Mouse (Mus musculus): ENCODE measurements around the gene Eif2ak1. TPM values are rescaled to one million over a fixed set of nuclear protein-coding genes. Genes with fewer than 3 reads are reported as not detected.

Eif2ak1 gene
- total RNA-seq, 2 experiments from 2014 or later = 21.9 to 24.8 TPM

DNA sequence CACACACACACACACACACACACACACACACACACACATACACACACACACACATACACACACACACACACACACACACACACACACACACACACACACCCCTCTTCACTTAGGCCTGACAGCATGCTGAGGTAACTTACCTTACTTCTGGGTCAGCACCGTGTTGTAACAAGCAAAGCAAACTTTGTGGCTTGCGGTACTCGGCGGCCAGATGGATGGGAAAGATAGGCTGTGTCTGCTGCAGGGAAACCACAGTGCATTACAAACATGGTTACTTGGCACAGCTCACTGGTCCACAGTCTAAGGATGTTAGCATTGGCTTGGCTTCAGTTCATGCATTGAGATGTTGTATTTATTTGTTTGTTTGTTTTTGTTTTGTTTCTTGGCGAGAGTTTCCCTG, 75.8 kb downstream of the Eif2ak1 start:
- intact Hi-C loops (cut with DNase I) = loop anchor here (2.0 kb wide), 1 partner anchor 23 kb away; no protein-coding TSS in a partner anchor
- no peak for DNase-seq

DNA sequence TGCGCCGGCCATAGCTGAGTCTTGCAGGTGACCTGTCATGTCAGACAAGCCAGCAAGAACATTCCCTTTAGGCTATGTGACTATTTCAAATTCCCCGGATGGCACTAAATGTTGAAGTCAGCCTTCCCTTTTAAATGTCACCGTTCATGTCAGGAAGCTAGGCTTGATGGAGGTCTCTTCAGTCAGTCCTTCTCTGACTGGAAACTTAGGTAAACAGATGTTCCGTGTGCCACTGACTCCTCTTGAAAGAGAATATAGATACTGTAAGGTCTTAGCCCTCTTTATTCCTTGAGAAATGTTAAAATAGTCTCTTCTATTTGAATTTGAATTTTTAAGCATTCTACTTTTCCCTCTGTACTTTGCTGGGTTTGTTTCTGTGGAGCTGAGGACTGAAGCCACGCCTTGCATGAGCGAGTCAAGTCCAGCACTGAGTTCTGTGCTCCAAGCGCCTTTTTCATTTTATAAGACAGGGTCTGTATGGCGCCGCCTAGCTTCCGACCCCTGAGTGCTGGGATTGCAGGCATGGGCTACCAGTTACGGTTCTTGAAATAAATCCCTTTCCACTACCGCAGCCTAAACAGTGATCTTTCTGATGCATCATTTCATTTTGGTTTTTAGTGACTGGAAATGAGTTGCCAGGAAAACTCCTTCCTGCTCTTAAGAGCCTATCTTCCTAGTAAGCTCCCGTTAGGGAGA, 80.2 kb downstream of the Eif2ak1 start, which contains the start of gene Ankrd61:
TSS of gene Ankrd61 (minus strand) at position 51 of the 696 bp plus-strand sequence.
- intact Hi-C loops (cut with DNase I) = no loop called here

DNA sequence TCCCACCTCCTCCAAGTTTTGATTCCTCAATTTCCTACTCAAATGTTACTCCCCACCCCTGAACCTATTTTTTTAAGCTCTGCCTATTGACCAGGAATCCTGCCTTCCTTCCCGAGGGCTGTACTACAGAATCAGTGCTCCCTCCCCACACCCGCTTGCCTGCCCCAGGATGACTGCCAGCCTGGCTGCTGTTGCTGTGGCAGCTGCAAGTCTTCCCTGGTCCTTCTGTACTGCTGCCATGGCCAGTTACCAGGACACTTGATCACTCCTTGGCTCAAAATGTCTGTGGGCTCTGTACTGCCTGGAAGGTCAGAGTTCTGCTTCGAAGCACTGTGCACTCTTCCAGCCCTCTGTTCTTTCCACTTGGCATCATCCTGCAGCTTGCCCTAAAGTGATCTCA, 84.5 kb downstream of the Eif2ak1 start:
- peak; percentile 59 to 84 for DNase-seq
- intact Hi-C loops (cut with DNase I) = no loop called here

More for the DNA sequence above, 80.2 kb downstream of the Eif2ak1 start, which contains the start of gene Ankrd61:
- no peak for DNase-seq

DNA sequence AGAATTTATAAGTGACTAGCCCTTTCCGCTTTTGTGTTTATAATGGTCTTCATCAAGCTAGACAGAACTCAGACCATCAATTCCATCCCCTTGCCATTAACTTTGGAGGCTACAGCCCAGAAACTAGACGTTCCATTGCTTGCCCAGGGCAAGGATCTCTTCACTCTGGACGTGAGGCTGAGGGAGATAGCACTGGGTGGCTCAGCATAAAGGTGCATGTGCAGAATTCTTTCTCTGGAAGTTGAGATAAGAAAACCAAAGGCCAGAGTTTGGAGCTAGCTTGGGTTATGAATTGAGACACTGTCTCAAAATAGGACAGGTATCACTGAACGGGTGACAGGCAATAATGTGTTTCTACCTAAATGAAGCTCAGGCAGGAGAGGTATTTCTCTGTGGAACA, 86.2 kb downstream of the Eif2ak1 start:
- DNase-seq = no peak
- intact Hi-C loops (cut with DNase I) = no loop called here

DNA sequence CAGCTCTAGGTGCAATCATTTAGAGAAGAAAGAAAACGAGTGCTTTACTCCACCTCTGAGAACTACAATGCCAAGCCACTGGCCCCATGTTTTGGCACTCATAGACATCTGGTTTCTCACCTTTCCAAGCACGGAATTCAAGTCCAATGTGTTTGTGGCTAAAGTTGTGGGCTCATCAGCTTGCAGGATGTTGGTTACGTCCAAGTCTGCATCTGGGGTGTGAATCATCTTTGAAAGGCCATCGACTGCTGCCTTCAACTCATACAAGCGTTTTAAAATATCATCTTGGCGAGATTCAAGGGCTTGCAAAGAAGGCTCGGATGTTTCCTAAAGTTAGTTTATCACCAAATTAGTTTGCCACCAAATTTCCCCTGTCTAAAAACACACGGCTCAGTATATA, 88.8 kb downstream of the Eif2ak1 start:
- DNase-seq = no peak
- intact Hi-C loops (cut with DNase I) = no loop called here

DNA sequence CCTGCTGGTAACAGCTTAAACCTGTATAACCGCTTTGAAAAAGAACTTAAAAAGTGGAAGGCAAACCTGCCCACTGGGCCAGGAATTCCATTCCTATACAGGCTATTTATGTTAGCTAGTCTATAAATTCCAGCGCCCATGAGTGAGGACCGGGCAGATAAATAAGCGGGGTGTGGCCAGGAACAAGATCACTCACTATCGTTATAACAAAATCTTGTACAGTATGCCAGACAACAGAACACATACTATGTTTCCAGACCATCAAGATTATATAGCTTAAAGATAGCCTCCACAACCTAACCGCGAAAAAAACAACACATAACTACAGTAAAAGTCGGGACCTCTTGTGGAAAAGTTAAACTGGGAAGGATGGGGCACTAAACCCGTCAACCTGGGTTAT, 91.3 kb downstream of the Eif2ak1 start:
- DNase-seq = no peak
- intact Hi-C loops (cut with DNase I) = no loop called here

DNA sequence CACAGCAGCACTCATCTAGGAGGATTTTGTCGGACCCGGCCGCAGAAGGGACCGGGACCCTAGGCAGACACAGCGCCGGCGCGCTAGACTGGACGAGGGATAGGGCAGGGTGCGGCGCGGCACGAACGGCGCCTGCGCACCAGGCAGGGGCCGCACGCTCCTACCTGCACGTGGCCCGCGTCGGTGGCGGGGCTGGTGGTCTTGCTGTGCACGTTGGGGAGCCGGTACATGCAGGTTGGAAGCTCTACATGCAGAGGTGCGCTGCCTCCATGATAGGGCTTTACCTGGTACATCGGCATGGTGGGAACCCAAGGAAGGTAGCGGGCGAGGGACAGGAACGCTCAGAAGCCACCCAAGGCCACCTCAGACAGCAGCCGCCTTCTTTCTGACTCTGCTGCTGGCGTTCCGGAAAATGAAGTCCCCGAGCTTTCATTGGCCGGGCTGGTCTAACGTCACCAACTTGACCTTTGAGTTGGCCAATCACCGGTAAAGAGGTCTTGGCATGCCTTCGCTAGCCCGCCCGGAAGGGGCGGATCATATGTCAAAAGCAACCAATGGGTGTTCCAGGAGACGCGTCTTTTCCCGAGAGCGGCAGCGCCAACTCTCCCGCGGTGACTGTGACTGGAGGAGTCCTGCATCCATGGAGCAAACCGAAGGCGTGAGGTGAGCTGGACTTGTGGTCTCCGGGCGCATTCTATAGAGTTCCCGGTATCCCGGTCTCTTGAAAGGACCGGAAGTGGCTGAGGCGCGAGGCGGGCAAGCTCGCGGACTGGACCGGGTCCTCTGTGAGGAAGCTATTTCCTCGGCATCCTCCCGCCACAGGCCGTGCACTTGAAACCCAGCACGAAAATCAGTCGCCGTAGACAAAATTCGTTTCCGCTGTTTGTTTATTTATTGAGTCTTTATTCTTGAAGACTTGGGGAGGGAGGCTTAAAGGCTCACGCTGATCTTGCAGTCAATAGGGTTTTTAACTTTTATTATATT, 92.1 kb downstream of the Eif2ak1 start, which contains the start of the genes Aimp2 and Pms2:
TSS of gene Aimp2 (minus strand) at position 431 of the 984 bp plus-strand sequence.
TSS of gene Pms2 (plus strand) at position 548 of the 984 bp plus-strand sequence.
- intact Hi-C loops (cut with DNase I) = no loop called here
- peak; percentile 91 to 94 for DNase-seq

DNA sequence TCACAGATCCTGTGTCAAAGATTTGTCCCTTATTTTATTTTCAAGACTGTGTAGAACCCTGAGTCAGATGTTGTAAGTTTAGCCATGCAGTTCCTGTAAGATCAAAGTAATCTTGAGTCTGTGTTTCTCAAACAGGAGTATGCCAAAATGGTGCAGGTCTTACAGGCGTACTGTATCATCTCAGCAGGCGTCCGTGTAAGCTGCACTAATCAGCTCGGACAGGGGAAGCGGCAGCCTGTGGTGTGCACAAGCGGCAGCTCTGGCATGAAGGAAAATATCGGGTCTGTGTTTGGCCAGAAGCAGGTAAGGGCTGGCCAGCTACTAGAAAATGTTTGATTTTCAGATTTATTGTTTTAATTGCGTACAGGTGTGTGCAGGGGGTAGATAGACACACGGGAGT, 98.6 kb downstream of the Eif2ak1 start:
- intact Hi-C loops (cut with DNase I) = loop anchor here (2.0 kb wide), 2 partner anchors 23 to 183 kb away; partner anchors contain the start of gene Usp42
- no peak for DNase-seq

DNA sequence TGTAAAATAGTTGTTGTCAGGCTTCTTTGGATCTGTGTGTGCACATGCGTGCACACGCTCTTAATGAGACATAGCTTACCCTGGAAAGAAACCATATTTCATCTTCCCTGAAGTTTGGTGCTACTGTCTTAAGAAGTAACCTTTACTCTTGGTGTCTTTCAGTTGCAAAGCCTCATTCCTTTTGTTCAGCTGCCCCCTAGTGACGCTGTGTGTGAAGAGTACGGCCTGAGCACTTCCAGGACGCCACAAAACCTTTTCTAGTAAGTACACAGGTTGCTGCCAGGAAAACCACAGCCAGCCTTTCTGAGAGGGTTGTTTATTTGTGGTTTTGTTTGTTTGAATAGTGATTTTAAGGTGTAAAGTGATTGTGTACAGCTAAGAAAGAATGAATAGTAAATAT, 99.8 kb downstream of the Eif2ak1 start:
- peak in 1 of 2 experiments; percentile 47 for DNase-seq
- intact Hi-C loops (cut with DNase I) = loop anchor here (2.0 kb wide), 2 partner anchors 25 to 185 kb away; partner anchors contain the start of gene Usp42

DNA sequence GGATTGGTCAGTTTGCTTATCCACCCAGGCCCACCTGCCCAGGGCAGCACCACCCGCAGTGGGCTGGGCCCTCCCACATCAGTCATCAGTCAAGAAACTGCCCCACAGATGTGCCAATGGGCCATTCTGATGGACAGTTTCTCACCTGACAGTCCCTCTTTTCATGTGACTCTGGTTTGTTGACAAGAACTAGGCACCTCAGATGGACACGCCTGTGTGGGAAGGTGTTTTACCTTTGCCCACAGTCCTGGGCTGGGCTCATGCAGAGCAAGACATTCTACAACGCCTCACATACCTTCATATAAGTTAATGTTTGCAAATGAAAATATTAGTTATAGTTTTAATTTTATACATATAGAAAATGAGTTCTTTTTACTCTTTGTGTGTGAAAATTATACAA, 100.5 kb downstream of the Eif2ak1 start:
- intact Hi-C loops (cut with DNase I) = no loop called here
- DNase-seq = no peak

DNA sequence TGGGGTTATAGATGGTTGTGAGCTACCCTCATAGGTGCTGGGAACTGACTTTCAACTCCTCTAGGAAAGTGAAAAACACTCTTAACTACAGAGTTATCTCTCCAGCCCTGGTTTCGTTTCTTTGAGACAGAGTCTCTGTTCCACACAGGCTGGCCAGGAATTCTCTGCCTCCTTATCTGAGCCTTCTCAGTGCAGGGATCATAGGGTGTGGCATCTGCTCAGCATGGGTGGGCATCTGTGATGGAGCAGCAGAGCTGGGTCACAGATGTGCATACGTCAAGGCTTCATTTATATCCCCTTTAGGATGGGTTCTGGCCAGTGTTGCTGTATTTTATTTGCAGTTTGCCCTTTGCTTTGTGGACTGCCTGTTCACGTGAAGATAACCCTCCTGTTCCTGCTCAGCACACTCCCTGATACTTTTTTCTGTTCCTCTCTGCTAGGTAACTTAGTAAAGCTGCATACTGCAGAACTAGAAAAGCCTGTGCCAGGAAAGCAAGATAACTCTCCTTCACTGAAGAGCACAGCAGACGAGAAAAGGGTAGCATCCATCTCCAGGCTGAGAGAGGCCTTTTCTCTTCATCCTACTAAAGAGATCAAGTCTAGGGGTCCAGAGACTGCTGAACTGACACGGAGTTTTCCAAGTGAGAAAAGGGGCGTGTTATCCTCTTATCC, 107.3 kb downstream of the Eif2ak1 start:
- no peak for DNase-seq
- intact Hi-C loops (cut with DNase I) = no loop called here

DNA sequence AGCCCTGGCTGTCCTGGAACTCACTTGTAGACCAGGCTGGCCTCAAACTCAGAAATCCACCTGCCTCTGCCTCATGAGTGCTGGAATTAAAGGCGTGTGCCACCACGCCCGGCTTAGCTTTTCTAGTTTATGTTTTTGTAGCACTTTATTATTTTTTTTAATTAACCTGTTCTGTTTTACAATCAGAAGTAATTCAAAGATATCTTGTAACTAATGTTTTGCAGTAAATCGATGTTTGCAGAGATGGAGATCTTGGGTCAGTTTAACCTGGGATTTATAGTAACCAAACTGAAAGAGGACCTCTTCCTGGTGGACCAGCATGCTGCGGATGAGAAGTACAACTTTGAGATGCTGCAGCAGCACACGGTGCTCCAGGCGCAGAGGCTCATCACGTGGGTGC, 110.3 kb downstream of the Eif2ak1 start, which contains the start of gene Gm42421:
TSS of gene Gm42421 (plus strand) at position 301 of the 400 bp plus-strand sequence.
- DNase-seq = no peak
- intact Hi-C loops (cut with DNase I) = no loop called here

DNA sequence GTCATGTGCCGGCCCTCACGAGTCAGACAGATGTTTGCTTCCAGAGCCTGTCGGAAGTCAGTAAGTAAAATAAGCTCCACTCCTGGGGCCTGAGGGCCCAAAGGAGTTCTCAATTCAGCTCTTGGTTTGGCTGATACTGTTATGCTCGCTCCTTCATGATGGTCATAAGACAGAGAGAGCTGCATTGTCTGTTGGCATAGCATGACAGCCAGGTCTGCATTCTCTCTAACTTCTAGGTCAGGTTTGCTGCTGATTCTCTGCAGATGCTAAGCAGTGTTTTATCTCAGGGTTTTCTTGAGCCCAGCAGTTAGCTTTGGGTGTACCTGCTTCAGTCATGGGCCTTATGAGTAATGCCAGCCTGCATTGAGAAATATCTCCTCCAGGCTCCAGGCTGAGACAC, 111.7 kb downstream of the Eif2ak1 start:
- intact Hi-C loops (cut with DNase I) = no loop called here
- no peak for DNase-seq

DNA sequence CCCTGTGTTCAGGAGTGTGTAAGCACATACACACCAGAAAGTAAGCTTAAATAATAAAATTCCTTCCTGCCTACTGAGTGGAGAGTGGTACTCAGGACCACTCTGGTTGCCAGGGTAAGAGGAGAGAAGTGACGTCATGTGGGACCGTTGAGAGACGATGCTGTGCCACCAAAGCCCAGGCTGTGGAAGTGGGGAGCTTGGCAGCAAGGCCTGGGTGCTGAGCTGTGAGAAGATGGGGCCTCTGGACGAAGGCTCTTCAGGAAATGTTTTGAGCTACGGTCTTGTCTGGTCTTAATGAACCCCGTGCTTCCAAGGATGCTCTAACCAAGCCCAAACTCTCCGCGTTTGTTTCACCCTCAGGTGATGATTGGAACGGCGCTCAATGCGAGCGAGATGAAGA, 113.1 kb downstream of the Eif2ak1 start:
- DNase-seq = no peak
- intact Hi-C loops (cut with DNase I) = no loop called here

DNA sequence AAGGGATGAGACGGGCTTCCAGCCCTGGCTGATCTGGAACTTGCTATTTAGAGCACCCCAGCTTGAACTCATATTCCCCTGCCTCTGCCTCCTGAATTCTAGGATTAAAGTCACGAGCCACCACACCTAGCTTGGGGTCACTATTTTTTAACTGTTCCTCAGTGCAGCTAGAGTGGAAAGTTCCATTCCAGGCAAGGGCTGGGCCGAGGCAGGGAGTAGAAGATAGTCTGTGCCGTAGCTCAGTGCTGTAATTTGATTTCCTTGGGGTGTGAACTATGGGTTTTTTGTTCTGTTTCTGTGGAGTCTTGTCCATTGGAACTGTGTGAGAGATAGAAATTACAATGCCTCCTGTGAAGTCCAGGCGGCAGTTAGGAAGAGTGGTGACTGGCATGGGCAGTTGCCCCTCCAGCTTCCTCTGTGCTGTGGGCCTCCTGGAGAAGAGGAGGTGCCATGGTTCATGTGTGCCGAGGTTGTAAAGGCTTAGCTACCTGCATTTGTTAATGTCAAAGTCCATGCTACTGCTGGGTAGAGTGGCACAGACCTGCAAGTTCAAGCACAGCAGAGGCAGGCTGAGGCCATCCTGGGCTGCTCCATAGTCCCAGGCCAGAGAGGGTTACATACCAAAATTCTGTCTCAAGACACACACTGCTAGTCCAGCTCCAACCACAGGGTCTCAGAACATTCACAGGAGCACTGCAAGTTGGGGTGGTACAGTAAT, 114.4 kb downstream of the Eif2ak1 start:
- intact Hi-C loops (cut with DNase I) = no loop called here
- DNase-seq = no peak

DNA sequence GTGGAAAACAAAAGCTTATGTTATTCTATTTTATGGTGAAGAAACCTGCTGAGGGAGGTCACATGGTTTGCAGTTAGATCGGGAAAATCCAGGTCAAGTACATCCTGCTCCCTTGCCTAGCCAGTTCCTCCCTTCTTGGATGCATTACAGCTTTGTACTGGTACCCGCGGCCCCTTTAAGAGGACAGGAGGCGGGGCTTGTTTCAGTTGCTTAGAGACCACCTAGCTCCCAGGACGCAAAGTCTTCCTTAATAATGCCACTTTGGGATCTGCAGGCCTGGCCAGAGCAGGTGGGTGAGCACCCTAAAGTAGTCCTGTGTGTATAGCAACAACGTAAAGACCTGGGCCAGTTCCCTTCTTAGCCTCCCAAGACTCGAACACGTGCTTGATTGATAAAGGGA, 115.2 kb downstream of the Eif2ak1 start, which contains the start of gene Rsph10b:
TSS of gene Rsph10b (plus strand) at position 205 of the 400 bp plus-strand sequence.
- DNase-seq = no peak
- intact Hi-C loops (cut with DNase I) = no loop called here

DNA sequence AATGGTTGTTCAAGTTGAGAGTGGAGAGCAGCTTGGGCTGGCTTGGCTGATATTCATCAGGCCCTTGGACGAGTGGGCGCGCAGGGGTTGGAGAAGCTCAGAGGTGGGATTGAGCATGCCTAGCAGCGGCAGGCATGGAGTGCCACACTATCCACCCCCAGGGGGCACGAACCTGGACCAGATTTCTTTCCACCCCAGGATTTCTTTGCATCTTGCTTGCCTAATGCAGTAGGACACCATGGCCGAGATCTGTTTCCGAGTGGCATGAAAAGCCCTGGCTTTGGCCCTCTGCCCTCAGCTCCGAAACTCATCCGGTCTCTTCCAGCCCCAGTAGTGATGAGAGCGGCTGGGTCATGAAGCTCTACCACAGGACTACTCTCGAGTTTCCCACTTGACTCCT, 115.8 kb downstream of the Eif2ak1 start:
- DNase-seq = no peak
- intact Hi-C loops (cut with DNase I) = no loop called here

DNA sequence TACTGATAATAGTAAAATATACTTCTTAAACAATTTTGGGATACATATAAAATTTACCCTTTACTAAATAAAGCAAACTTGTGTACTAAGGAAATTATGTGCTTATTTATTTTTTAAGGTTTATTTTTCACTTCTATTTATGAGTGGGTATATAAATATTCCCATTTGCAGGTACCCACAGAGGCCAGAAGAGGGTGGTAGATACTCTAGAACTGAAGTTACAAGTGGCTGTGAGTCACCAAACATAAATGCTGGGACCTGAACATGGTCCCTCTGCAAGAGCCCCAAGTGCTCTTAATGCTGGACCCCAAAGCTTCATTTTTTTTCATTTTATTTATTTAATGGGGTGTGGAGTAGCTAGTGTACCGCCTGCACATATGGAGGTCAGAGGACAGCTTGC, 116.3 kb downstream of the Eif2ak1 start:
- DNase-seq = no peak
- intact Hi-C loops (cut with DNase I) = no loop called here

DNA sequence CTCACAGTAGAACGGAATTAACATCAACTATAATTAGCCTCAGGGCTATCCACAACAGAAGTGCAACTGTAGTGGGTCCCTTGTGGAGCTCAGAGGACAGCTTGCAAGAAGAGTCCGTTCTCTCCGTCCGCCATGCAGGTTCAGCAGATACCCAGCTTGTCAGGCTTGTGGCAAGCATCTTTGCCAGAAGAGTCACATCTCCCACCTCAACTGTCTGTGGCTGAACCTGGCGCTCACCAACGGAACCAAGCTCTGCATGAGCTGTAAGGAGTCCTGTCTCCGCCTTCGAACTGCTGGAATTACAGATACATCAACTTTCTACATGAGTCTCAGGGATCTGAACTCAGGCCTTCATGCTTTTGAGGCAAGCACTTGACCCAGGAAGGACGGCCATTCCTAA, 118.6 kb downstream of the Eif2ak1 start:
- no peak for DNase-seq
- intact Hi-C loops (cut with DNase I) = no loop called here

DNA sequence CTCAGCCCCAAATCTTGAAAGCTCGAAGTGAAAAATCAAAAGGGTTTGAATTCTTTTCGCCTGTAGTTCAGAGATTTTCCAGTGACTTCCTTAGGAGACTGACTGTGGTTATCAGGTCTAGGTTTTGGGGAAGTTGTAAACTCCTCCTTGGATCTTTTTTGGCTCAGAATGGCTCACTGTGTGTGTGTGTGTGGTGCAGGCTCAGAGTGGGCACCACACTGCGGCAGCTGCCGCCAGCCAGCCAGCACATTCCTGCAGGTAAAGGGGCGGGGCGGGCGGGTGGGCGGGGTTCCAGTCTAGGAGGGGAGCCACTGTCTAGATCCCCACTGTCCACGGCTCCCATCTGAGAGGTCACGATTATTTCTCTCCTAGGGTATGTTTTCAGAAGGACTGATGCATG, 124.0 kb downstream of the Eif2ak1 start:
- DNase-seq = no peak
- intact Hi-C loops (cut with DNase I) = no loop called here
